Mouse (Mus musculus) heart, adult 2 months (tissue): ENCODE measurements at regions not wholly inside any gene's neighbourhood (a gene's known extent, or its start where the extent isn't known, plus 50 kb on each side); places are given as distances from the start of the nearest gene placed in this dataset.

Source experiments
- CTCF ChIP-seq: fragments of 200-600 bp; IDR thresholded peaks from 2 replicates; pipeline ENCODE4 v1.8.1; 2022; ENCODE audit warnings: antibody characterized with exemption, mild to moderate bottlenecking, moderate library complexity
- EP300 ChIP-seq: fragments of 200-500 bp; IDR thresholded peaks from 2 replicates; pipeline ENCODE4 v1.6.1; 2011; ENCODE audit warnings: low read depth, low read length, control low read depth; ENCODE audit not compliant: insufficient read depth
- POLR2A ChIP-seq: fragments of 200-500 bp; IDR thresholded peaks from 2 replicates; pipeline ENCODE4 v1.6.1; 2011; ENCODE audit warnings: mild to moderate bottlenecking, low read depth, low read length, control low read depth; ENCODE audit not compliant: insufficient read depth

DNA sequence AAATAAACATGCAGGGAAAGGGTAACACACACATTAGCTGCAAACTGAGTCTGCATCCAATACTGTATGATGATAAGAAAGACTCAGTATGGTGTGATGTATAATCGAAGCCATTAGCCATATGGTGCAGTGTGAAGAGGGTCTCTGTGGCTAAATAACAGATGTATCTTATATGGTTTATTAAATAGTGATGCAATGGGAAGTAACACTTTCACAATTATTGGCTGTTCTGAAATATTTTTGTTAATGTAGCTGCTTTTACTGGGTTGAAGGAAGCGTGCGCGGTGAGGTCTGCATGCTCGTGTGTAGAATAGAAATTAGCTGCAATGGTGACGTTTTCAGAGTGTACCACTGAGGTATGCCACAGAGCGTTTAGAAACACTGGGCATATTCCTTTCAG, 221.7 kb upstream of the Zic1 start:
- TF ChIP-seq CTCF (no peak), POLR2A (no peak), EP300 (no peak)
